Mouse (Mus musculus) embryonic fibroblast, embryonic 13.5 days (primary cell): ENCODE results near the gene Nxnl1.

ENCODE experiments used
- CTCF ChIP-seq: IDR thresholded peaks from 2 replicates; pipeline ENCODE4 v1.5.1; 2011; ENCODE audit warnings: mild to moderate bottlenecking, control low read depth, low read length, moderate library complexity, borderline replicate concordance; ENCODE audit not compliant: insufficient read depth
- POLR2A ChIP-seq: IDR thresholded peaks from 2 replicates; pipeline ENCODE4 v1.6.1; 2011; ENCODE audit warnings: low read depth, mild to moderate bottlenecking, control low read depth, low read length, moderate library complexity

- TF ChIP-seq CTCF (no peak), POLR2A (no peak; the same call in none of the 2 replicates)
Measured at GRCm38 (mm10) chr8:71593556-71594323, 27.3 kb upstream of the Nxnl1 start.
